Mouse (Mus musculus) 3134 (cell line): ENCODE data around the gene Fam193a.

Source experiments
- DNase-seq: peaks from one replicate; pipeline ENCODE4 v3.0.0-alpha.2; 2011; ENCODE audit warnings: low spot score; ENCODE audit not compliant: insufficient read length; ENCODE audit errors: extremely low read depth

Fam193a gene

DNA sequence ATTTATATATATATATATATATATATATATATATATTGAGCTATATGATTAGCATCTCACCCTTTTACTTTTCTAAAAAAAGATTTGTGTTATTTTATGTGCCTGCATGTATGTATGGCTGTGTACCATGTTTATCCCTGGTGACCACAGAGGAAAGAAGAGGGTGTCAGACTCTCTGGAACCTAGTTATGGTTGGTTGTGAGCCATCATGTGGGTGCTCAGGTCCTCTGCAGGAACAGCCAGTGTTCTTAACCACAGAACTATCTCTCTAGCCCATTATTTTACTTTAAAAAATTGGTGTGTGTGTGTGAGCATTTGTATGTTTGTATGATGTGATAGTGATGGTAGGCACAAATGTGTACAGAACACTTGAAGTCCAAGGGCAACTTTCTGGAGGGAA is 9.1 kb downstream of the Fam193a start:
- no peak for DNase-seq

GRCm38 (mm10) chr5:34381700-34382099 is 12.0 kb downstream of the Fam193a start:
- DNase-seq, result no peak

GRCm38 (mm10) chr5:34385616-34386015 is 15.9 kb downstream of the Fam193a start:
- no peak for DNase-seq

- no peak for DNase-seq
Measured at GRCm38 (mm10) chr5:34386744-34387143, 17.0 kb downstream of the Fam193a start.

DNA sequence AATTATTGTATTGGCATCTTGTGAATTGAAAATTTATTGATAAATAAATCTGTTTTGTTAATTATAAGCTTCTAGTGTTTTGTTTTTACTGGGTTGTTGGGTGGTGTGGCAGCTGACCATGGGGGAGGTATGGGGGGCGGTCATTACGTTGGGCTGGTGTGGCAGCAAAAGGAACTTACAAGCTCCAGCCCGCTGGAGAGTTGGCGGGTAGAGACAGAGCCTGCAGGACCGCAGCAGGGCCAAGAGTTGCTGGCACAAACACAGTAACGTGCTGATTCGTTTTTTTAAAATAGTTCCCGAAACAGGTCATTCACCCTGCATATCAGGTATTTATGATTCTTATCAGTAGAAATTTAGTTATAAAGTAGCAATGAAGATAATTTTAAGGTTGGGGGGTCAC is 23.5 kb downstream of the Fam193a start:
- no peak for DNase-seq

- DNase-seq, result no peak
Measured at GRCm38 (mm10) chr5:34395347-34395746, 25.6 kb downstream of the Fam193a start.

GRCm38 (mm10) chr5:34395850-34396540 is 26.3 kb downstream of the Fam193a start:
- DNase-seq, result no peak

DNA sequence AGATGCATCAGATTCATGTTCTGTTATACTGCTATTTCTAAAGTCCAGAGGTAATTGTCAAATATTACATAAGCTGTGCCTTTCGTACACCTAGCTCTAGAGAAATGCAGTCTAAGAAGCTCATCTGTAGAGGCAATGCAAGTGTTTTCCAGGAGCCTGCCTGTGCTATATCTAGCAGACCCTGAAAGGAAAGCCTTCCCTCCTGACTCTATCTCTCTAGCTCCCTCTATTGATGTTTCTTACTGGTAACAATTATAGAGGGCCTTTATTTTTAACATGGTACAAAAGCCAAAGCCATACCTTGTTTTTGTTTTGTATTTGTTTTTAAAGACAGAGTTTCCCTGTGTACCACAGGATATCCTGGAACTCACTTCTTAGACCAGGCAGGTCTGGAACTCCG is 28.1 kb downstream of the Fam193a start:
- no peak for DNase-seq

DNA sequence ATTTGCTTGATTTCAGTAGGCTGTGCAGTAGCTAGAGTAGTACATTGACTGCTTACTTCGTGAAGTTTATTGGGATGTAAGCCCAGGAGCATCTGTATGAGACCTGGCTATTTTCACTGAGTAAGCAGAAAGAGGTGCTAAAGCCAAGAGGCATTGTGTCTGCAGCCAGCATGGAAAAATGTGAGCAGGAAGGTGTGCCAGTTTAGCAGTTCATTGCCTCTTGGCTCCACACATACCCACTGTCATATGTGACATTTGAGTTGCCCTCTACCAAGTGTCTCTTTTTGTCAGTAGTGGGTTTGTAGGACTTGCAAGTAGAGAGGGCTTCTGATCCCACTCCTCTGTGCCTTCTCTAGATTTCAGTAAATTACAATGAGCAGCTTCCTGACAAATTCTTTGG is 28.6 kb downstream of the Fam193a start:
- no peak for DNase-seq

GRCm38 (mm10) chr5:34407366-34407918 is 37.7 kb downstream of the Fam193a start:
- DNase-seq, result no peak

DNA sequence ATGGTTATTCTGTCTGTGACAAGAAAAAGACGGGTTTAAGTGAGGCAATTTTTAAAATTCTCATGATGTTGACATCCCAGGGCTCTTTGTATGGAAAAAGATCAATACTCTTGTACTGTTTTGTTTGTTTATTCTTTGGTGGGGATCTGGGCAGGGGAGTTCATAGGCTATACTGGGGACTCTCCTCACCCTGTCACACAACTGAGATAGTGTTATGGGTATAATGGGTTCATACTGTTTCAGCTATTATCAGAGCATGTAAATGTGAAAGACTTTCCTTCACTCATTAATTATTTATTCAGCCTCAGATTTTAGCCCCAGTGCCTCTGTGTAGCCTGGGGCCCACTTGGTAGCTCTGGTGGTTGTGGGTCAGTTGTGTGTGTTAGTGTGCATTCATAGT is 39.3 kb downstream of the Fam193a start:
- DNase-seq, result no peak

DNA sequence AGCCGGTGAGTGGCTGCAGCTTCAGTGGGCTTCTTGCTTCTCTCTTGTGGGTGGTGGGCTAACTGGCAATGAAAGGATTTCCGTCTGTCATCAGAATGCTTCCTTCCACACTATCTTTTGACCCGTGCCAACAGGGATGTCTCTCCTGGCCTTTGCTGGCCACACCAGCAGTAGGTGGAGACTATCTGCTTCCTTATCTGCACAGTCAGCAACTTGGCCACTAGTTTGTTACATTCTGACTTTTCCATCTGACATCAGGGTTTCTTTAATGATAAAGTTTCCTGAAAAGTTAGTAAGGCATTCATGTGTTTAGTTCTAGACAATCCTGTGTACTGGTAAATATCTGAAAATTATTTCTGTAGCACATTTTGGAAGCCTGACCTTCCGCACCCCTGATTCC is 41.1 kb downstream of the Fam193a start:
- no peak for DNase-seq

DNA sequence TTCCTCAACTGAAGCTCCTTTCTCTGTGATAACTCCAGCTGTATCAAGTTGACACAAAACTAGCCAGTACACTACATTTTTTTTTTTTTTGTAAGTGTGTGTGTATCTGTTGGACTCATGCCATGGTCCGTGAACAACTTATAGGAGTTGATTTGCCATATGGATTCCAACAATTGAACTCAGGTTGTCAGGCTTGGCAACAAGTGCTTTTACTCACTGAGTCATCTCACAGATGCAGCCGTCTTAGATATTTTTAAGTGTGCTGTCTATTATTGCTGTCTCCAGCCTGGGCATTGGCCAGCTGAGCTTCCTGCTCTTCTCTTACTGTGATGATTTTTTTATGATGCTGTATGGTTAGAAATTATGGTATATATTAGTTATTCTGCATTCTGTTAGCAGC is 44.2 kb downstream of the Fam193a start:
- DNase-seq, result no peak

DNA sequence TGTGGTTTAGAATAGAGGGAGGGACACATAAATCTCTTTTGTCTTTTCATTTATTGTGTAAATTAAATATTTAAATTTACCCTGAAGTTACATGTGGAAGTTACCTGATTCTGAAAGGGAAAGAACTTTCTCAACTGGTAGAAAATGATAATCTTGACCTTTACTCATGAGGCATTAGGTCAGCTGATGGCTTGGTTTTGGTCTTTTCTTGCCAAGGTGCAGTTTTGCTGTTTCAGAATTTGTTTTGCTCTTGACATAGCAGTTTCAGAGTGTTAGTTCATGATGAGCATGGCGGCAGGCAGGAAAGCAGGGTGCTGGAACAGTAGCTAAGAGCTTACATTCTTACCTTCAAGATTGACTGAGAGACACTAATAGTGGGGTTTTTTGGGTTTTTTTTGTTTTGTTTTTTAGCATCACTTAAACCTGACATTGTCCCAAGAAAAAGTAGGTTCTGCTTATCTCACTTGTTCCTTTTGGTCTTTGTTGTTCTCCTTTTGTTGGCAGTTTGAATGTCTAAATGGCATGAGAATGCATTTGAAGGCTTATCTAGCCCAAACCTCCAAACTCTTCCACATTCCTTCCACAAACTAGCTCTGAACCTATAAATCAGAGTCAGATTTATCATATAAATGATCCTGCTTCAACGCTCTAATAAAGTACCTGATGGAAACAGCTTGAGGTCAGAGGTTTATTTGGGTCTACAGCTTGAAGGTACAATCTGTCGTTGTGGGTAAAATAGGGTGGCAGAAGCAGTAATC is 47.7 kb downstream of the Fam193a start:
- DNase-seq, result no peak

- no peak for DNase-seq
Measured at GRCm38 (mm10) chr5:34419188-34419587, 49.5 kb downstream of the Fam193a start.

GRCm38 (mm10) chr5:34430776-34431175 is 61.0 kb downstream of the Fam193a start:
- DNase-seq, result no peak

DNA sequence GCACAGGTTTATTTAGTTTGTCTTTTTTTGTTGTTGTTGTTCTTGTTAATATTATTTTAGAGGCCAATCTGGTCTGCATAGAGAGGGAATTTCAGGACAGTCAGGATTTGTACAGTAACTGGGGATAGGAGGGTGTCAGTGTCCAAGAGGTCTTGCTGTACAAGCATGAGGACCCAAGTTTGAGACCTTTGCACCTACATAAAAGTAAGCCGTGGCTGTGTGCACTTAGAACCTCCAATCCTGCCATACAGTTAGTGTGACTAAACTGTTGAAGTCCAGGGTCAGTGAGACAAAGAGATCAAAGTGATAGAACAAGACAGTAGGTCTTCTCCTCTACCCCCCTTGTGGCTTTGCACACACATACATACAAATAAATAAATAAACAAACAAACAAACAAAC is 64.1 kb downstream of the Fam193a start:
- DNase-seq, result no peak

GRCm38 (mm10) chr5:34434241-34434640 is 64.5 kb downstream of the Fam193a start:
- DNase-seq, result no peak

GRCm38 (mm10) chr5:34438052-34438451 is 68.3 kb downstream of the Fam193a start:
- no peak for DNase-seq

DNA sequence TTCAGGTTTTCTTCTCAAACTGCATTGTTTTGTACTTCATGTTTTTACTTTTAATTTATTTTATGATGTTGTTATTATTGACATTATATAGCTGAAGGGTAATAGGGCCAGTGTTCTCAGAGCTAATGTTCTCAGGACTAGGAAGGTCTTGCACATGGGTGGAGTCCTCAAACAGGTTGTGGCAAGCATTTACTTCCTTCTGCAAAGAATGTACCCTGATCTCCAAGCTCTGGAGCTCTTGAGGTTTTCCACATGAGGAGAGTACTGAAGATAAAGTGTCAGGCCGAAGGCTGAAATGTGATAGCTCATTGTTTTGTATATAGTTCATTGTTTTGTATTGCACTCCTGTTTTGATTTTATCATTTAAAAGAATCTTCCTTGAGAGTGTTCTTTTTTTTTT is 68.9 kb downstream of the Fam193a start:
- DNase-seq, result no peak

DNA sequence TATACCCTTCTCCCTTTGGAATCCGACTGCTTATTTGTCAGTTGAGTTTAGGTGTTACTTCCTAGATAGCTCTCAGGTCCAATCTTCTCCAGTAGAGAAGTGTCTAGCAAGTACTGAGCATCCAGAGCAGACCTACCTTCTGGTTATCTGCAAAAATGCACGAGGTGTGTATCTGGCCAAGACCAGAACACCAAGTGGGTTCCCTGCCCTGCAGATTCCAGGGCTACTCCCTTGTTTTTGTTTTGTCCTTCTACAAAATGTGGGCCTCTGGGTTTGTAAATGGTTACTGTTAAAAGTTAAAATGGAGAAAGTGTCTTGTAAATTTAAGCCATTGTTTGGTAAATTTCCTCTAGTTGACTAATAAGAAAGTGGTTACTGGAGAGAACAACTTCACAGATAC is 70.0 kb downstream of the Fam193a start:
- no peak for DNase-seq

DNA sequence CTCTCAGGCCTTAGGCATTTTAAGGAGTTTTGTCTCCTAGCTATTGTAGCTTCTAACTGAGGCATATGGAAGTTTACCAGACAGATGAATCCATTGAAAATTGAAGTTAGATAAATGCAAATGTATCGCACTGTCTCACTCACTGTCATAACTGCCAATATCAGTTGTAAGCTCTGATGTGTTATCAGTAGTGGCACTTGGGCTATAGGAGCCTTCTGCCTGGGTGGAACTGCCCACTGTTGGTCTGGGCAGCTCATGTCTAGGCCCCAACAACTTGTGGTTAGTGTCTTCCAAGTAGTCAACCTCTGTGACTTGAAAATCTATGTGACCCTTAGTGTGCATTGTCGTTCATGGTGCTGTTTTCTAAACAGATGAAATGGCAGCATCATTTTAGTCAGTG is 72.1 kb downstream of the Fam193a start:
- no peak for DNase-seq
